Mouse (Mus musculus) heart, adult 2 months (tissue): ENCODE results near the gene Tgds.

ENCODE experiments used
- EP300 ChIP-seq: fragments of 200-500 bp; IDR thresholded peaks from 2 replicates; pipeline ENCODE4 v1.6.1; 2011; ENCODE audit warnings: low read depth, low read length, control low read depth; ENCODE audit not compliant: insufficient read depth
- POLR2A ChIP-seq: fragments of 200-500 bp; IDR thresholded peaks from 2 replicates; pipeline ENCODE4 v1.6.1; 2011; ENCODE audit warnings: mild to moderate bottlenecking, low read depth, low read length, control low read depth; ENCODE audit not compliant: insufficient read depth

GRCm38 (mm10) chr14:118088437-118089207, 43.9 kb downstream of the Tgds start:
- TF ChIP-seq POLR2A: no peak
- no peak for TF ChIP-seq EP300
